Mouse (Mus musculus) neural tube, embryonic 11.5 days (tissue): ENCODE data around the gene Olfr1028. TPM values are rescaled to one million over a fixed set of nuclear protein-coding genes. Genes with fewer than 3 reads are reported as not detected.

Source experiments
- ATAC-seq: fragments of 200-750 bp; cut with Nextera tagmentation; 2 replicates; pipeline ENCODE4 v1.8.0; 2017; ENCODE audit warnings: moderate number of reproducible peaks, mild to moderate bottlenecking, moderate TSS enrichment, moderate library complexity; ENCODE audit not compliant: insufficient read depth, low FRiP score, low TSS enrichment
- DNase-seq: peaks from one replicate; pipeline ENCODE4 v3.0.0-alpha.2; 2015; ENCODE audit warnings: low spot score
- H3K27ac ChIP-seq: fragments of 300-500 bp; sonication (generic); 2 replicates; pipeline ENCODE4 v1.5.1; 2014; ENCODE audit warnings: low read depth, mild to moderate bottlenecking, low read length
- H3K27me3 ChIP-seq: fragments of 300-500 bp; sonication (generic); 2 replicates; pipeline ENCODE4 v1.6.1; 2014; ENCODE audit warnings: mild to moderate bottlenecking, low read length, mixed read lengths; ENCODE audit not compliant: control insufficient read depth, insufficient read depth
- H3K36me3 ChIP-seq: fragments of 300-500 bp; sonication (generic); 2 replicates; pipeline ENCODE4 v1.6.1; 2014; ENCODE audit warnings: mild to moderate bottlenecking, low read length, moderate library complexity, mixed read lengths; ENCODE audit not compliant: control insufficient read depth, insufficient read depth
- H3K4me1 ChIP-seq: fragments of 300-500 bp; sonication (generic); 2 replicates; pipeline ENCODE4 v1.6.1; 2014; ENCODE audit warnings: low read length, mixed read lengths; ENCODE audit not compliant: control insufficient read depth, insufficient read depth
- H3K4me2 ChIP-seq: fragments of 300-500 bp; sonication (generic); 2 replicates; pipeline ENCODE4 v1.6.1; 2014; ENCODE audit warnings: low read depth, mild to moderate bottlenecking, moderate library complexity
- H3K4me3 ChIP-seq: fragments of 300-500 bp; sonication (generic); 2 replicates; pipeline ENCODE4 v1.5.1; 2014; ENCODE audit warnings: low read depth, low read length
- H3K9ac ChIP-seq: fragments of 300-500 bp; sonication (generic); 2 replicates; pipeline ENCODE4 v1.6.1; 2014; ENCODE audit warnings: mild to moderate bottlenecking, low read length
- H3K9me3 ChIP-seq: fragments of 300-500 bp; sonication (generic); 2 replicates; pipeline ENCODE4 v1.6.1; 2016; ENCODE audit warnings: low read length; ENCODE audit not compliant: control insufficient read depth
- WGBS: fragments of 180-500 bp; shearing (Covaris S2); extraction: QIAGEN DNeasy Blood & Tissue Kit; methylation state at CpG from one replicate; pipeline ENCODE4 v1.1.7; 2014; 5-methylcytosine and 5-hydroxymethylcytosine counted together
- polyA plus RNA-seq: library from polyadenylated mRNA; unstranded; fragments of >200 nt; fragmentation: Nextera tagmentation; extraction: Ambion mirVana; gene quantifications from 2 replicates; pipeline ENCODE4 v1.2.1, GENCODE M21; 2014

The Olfr1028 gene
- polyA plus RNA-seq, result not detected in 2 replicates

DNA sequence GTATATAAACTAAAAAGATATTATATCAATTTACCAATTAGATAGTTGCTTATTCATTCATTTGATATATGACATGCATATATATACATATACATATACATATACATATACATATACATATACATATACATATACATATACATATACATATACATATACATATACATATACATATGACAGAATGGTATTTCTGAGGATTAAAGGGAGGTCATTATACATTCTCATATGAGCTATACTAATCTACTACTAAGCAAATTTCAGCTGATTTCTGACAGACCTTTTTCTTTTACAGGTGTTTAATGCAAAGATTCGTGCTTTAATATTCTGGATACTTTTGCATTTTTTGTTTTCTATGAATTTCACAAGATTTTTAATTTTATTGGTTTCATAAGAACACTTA lies at the start of gene Olfr1028:
Gene Olfr1028 (plus strand): TSS at position 301 of the 400 bp plus-strand sequence.
- Histone ChIP-seq H3K27me3 (no peaks in the 10 kb centered on the region), H3K4me3 (no peak within 1 kb of the TSS), H3K9ac (no peak within 1 kb of the TSS), H3K27ac (no peak within 1 kb of the TSS), H3K36me3 (no peaks in the 10 kb centered on the region), H3K9me3 (no peaks in the 10 kb centered on the region), H3K4me2 (no peak within 1 kb of the TSS), H3K4me1 (no peaks in the 10 kb centered on the region)
- ATAC-seq (no peak), DNase-seq (no peak)
- WGBS, result 83% methylated on average over 1 of the region's 1 CpGs

DNA sequence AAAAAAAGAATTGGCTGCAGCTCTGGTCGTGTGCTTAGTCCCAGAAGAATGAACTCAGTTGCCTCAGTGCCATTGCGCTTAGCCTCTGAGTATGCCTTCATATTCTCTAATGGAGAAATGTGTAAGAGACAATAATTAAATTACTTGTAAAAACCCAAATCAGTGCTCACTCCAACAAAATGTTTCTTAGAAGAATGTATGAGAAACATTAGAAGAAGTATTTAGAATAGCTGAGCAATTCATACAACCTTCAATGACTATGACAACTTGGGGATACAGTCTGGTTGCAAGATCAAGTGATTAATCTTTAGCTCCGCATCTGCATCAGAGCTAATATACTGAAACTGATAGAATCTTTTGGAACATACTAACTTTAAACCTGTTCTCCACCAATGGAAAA lies 45.3 kb upstream of the Olfr1028 start, which contains the start of gene Olfr1024:
Gene Olfr1024 (minus strand): TSS at position 101 of the 400 bp plus-strand sequence.
- Histone ChIP-seq H3K27me3 (no peaks in the 10 kb centered on the region), H3K4me1 (no peaks in the 10 kb centered on the region), H3K4me3 (no peak within 1 kb of the TSS), H3K9me3 (no peaks in the 10 kb centered on the region), H3K27ac (no peak within 1 kb of the TSS), H3K4me2 (no peak within 1 kb of the TSS), H3K9ac (no peak within 1 kb of the TSS), H3K36me3 (no peaks in the 10 kb centered on the region)
- DNase-seq (no peak), ATAC-seq (no peak)
- 84% methylated on average over 3 of the region's 3 CpGs for WGBS

DNA sequence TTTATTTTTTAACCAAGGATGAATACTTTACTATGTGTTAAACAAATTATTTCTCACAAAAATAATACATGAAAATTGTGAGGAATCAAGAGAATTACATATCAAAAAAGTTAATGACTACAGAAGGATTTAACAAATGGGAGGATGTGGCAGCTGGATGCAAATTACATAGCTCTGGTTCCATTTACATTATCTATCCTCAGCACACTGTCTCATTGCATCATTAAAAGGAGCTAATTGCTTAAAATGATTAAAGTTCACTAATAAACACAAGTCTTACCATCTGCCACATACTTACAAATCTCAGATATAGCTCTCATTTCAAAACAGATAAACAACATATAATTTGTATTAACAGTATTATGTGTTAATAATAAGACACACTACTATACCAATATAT lies 37.0 kb upstream of the Olfr1028 start:
- Histone ChIP-seq H3K9ac (no peak overlapping the region), H3K4me2 (no peak overlapping the region), H3K27ac (no peak overlapping the region), H3K36me3 (no peaks in the 10 kb centered on the region), H3K27me3 (no peaks in the 10 kb centered on the region), H3K9me3 (no peaks in the 10 kb centered on the region), H3K4me3 (no peak overlapping the region), H3K4me1 (no peaks in the 10 kb centered on the region)
- no peak for ATAC-seq
- DNase-seq, result no peak

DNA sequence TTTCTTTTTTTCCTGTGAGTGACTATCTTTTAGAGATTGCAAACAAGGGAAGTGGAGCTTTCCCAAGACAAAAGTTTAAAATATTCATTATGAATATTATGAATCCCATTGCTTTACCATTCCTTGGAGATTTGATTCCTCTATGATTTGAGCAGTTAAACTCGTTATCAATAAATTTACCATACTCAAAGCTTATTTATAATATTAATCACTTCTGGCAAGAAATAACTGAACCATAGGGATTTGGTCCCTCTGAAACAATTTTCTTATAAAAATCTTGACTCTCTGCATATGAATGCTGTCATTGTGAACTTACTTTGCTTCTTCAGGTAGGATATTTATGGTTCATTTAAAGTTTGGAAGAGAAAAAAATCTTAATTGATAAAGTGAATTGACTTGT lies 35.3 kb upstream of the Olfr1028 start, which contains the start of gene Olfr1025-ps1:
Gene Olfr1025-ps1 (plus strand): TSS at position 301 of the 400 bp plus-strand sequence.
- Histone ChIP-seq H3K4me1 (no peaks in the 10 kb centered on the region), H3K27ac (no peak within 1 kb of the TSS), H3K4me2 (no peak within 1 kb of the TSS), H3K27me3 (no peaks in the 10 kb centered on the region), H3K9ac (no peak within 1 kb of the TSS), H3K36me3 (no peaks in the 10 kb centered on the region), H3K9me3 (no peaks in the 10 kb centered on the region), H3K4me3 (no peak within 1 kb of the TSS)
- DNase-seq (no peak), ATAC-seq (no peak)
- WGBS, result 66% methylated on average over 1 of the region's 1 CpGs

DNA sequence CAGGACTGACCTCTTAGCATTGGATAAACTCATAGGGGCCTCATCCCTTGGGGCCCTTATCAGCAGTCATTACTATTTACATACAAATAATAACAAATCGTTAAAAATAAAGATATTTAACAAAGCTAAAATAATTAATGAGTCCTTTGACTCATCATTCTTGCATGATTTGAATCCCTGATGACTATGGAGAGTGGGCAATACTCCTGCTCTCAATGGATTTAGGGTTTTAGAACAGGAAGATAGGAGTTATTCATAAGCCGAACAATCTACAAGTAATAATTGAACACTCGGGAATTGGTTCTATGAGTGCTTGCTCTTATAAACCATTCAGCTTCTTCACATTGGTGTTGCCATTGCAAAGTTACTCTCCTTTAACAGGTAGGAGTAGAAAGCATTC lies 29.0 kb upstream of the Olfr1028 start, which contains the start of gene Olfr1026:
Gene Olfr1026 (plus strand): TSS at position 301 of the 400 bp plus-strand sequence.
- no peak within 1 kb of the TSS for H3K4me3 ChIP-seq
- H3K36me3 ChIP-seq, result no peaks in the 10 kb centered on the region
- whole genome bisulfite sequencing, result 91% methylated on average over 3 of the region's 3 CpGs
- H3K4me1 ChIP-seq, result no peaks in the 10 kb centered on the region
- no peaks in the 10 kb centered on the region for H3K27me3 ChIP-seq
- H3K9ac ChIP-seq, result no peak within 1 kb of the TSS
- ATAC-seq (no peak), DNase-seq (no peak)
- H3K4me2 ChIP-seq, result no peak within 1 kb of the TSS
- H3K9me3 ChIP-seq, result no peaks in the 10 kb centered on the region
- no peak within 1 kb of the TSS for H3K27ac ChIP-seq

DNA sequence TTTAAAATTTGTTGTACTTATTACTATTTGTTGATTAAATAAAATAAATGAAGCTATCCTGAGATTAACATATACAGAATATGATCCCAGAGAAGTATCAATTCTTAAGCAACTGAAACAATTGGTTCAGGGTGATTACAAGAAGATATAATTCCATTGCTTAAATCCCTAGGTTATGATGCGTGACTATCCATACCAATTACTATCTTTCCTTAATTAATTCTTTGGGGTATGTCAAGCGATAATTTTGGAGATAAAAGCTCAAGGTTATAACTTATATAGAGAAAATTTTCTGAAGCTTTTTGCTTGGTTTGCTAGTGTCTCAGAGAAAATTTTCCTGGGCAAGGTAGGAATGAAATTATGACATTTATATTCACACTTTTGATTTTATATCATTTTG lies 23.4 kb downstream of the Olfr1028 start, which contains the start of gene Olfr1029:
Gene Olfr1029 (plus strand): TSS at position 301 of the 400 bp plus-strand sequence.
- Histone ChIP-seq H3K9me3 (no peaks in the 10 kb centered on the region), H3K27ac (no peak within 1 kb of the TSS), H3K4me2 (no peak within 1 kb of the TSS), H3K9ac (no peak within 1 kb of the TSS), H3K36me3 (no peaks in the 10 kb centered on the region), H3K4me3 (no peak within 1 kb of the TSS), H3K27me3 (no peaks in the 10 kb centered on the region), H3K4me1 (no peaks in the 10 kb centered on the region)
- no peak for DNase-seq
- 86% methylated on average over 2 of the region's 2 CpGs for WGBS
- no peak for ATAC-seq

DNA sequence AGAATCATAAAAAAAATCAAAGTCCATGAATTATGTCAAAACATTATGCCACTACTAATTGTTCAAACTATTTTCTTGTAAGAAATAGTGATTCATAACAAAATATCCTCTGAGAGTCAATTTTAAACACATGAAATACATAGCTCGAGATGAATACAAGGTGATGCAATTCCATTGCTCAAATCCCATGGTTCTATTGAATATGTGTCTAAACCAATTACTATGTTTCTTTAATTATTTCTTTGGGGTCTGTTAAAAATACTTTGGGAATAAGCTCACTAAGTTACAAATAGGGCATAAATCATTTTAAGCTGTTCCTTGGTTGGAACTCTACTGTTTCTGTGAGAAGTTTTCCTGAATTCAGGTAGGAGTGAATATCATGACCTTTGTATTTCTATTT lies 28.7 kb downstream of the Olfr1028 start, which contains the start of gene Olfr1030:
Gene Olfr1030 (plus strand): TSS at position 301 of the 400 bp plus-strand sequence.
- ATAC-seq (no peak), DNase-seq (no peak)
- Histone ChIP-seq H3K4me1 (no peaks in the 10 kb centered on the region), H3K27ac (no peak within 1 kb of the TSS), H3K9me3 (no peaks in the 10 kb centered on the region), H3K9ac (no peak within 1 kb of the TSS), H3K4me3 (no peak within 1 kb of the TSS), H3K27me3 (no peaks in the 10 kb centered on the region), H3K36me3 (no peaks in the 10 kb centered on the region), H3K4me2 (no peak within 1 kb of the TSS)
- WGBS, result 75% methylated on average over 1 of the region's 1 CpGs

DNA sequence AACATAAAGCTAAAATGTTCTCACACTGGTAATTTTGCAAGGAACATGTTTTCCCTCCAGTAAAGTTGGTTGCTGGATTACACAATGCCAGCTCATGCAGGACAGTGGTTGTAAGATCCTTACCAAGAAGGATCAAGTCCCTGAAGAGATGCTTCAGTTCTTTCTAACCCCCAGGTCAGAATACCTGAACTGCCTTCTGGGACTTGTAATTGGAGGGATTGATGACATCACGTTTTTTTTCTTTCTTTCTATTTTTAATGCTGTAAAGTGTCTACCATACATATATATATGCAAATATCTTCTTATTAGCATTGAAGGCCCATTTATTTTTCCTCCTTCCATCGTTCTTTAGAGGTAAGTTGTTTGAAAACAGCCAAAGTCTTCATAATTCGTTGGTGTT lies 39.8 kb downstream of the Olfr1028 start, which contains the start of gene Olfr1031:
Gene Olfr1031 (plus strand): TSS at position 301 of the 400 bp plus-strand sequence.
- Histone ChIP-seq H3K4me2 (no peak within 1 kb of the TSS), H3K4me1 (no peaks in the 10 kb centered on the region), H3K4me3 (no peak within 1 kb of the TSS), H3K27me3 (no peaks in the 10 kb centered on the region), H3K36me3 (no peaks in the 10 kb centered on the region), H3K9ac (no peak within 1 kb of the TSS), H3K27ac (no peak within 1 kb of the TSS), H3K9me3 (no peaks in the 10 kb centered on the region)
- 70% methylated on average over 3 of the region's 3 CpGs for WGBS
- DNase-seq (no peak), ATAC-seq (no peak)
